Mouse (Mus musculus) stomach, embryonic 15.5 days (tissue): Measurements from ENCODE around the gene Pnldc1. TPM values are rescaled to one million over a fixed set of nuclear protein-coding genes. Genes with fewer than 3 reads are reported as not detected.
"Not testable (repeated sequence)": the region's sequence is repeated elsewhere in the genome, so short reads cannot be mapped to it uniquely, and the experiment has no call there.

ENCODE experiments used
- ATAC-seq: fragments of 200-750 bp; cut with Nextera tagmentation; 2 replicates; pipeline ENCODE4 v1.8.0; 2017; ENCODE audit warnings: low read depth, moderate number of reproducible peaks, moderate TSS enrichment; ENCODE audit not compliant: insufficient read depth, low FRiP score
- H3K27ac ChIP-seq: fragments of 300-500 bp; sonication (generic); 2 replicates; pipeline ENCODE4 v1.5.1; 2015; ENCODE audit warnings: mild to moderate bottlenecking, inconsistent platforms
- H3K27me3 ChIP-seq: fragments of 300-500 bp; sonication (generic); replicated peaks from 2 replicates; pipeline ENCODE4 v1.6.1; 2015; ENCODE audit warnings: inconsistent platforms
- H3K36me3 ChIP-seq: fragments of 300-500 bp; sonication (generic); 2 replicates; pipeline ENCODE4 v1.6.1; 2015; ENCODE audit warnings: inconsistent platforms
- H3K4me1 ChIP-seq: fragments of 300-500 bp; sonication (generic); 2 replicates; pipeline ENCODE4 v1.6.1; 2015; ENCODE audit warnings: inconsistent platforms
- H3K4me2 ChIP-seq: fragments of 300-500 bp; sonication (generic); 2 replicates; pipeline ENCODE4 v1.6.1; 2015; ENCODE audit warnings: mild to moderate bottlenecking, inconsistent platforms
- H3K4me3 ChIP-seq: fragments of 300-500 bp; sonication (generic); replicated peaks from 2 replicates; pipeline ENCODE4 v1.5.1; 2015; ENCODE audit warnings: inconsistent platforms
- H3K9ac ChIP-seq: fragments of 300-500 bp; sonication (generic); 2 replicates; pipeline ENCODE4 v1.6.1; 2015; ENCODE audit warnings: inconsistent platforms
- H3K9me3 ChIP-seq: fragments of 300-500 bp; sonication (generic); 2 replicates; pipeline ENCODE4 v1.6.1; 2016; ENCODE audit warnings: inconsistent platforms
- WGBS: fragments of 180-500 bp; shearing (Covaris S2); methylation state at CpG from one replicate; pipeline ENCODE4 v1.1.7; 2015; 5-methylcytosine and 5-hydroxymethylcytosine counted together
- polyA plus RNA-seq: library from polyadenylated mRNA; unstranded; fragments of >200 nt; fragmentation: Nextera tagmentation; extraction: Ambion mirVana; gene quantifications from 2 replicates; pipeline ENCODE4 v1.2.1, GENCODE M21; 2015

The Pnldc1 gene
- polyA plus RNA-seq, 1 experiment from 2014 or later = 1.3 TPM

- H3K9me3 ChIP-seq = no peaks in the 10 kb centered on the region
- H3K4me3 ChIP-seq = no peak overlapping the region
- H3K27me3 ChIP-seq = no peaks in the 10 kb centered on the region
- peak overlapping the region; percentile 32; the same call in 1 of the 2 replicates for H3K27ac ChIP-seq
- H3K4me1 ChIP-seq = 0 out of 2 replicates have a peak, but pooled peaks cover 2% of the 10 kb centered on the region
- H3K9ac ChIP-seq = no peak overlapping the region
- 58% methylated on average over 11 of the region's 12 CpGs for WGBS
- no peak for ATAC-seq
- H3K36me3 ChIP-seq = peaks cover 12% of the 10 kb centered on the region
- H3K4me2 ChIP-seq = no peak overlapping the region
Observed at GRCm38 (mm10) chr17:12903372-12904333, 6.4 kb downstream of the Pnldc1 start.

- no peak overlapping the region for H3K27ac ChIP-seq
- H3K4me3 ChIP-seq = no peak overlapping the region
- H3K36me3 ChIP-seq = peaks cover 12% of the 10 kb centered on the region
- 0 out of 2 replicates have a peak, but pooled peaks cover 2% of the 10 kb centered on the region for H3K4me1 ChIP-seq
- no peak overlapping the region for H3K9ac ChIP-seq
- 89% methylated on average over 6 of the region's 6 CpGs for WGBS
- ATAC-seq = no peak
- H3K4me2 ChIP-seq = no peak overlapping the region
- H3K27me3 ChIP-seq = no peaks in the 10 kb centered on the region
- no peaks in the 10 kb centered on the region for H3K9me3 ChIP-seq
Observed at GRCm38 (mm10) chr17:12902291-12902690, 7.7 kb downstream of the Pnldc1 start.

DNA sequence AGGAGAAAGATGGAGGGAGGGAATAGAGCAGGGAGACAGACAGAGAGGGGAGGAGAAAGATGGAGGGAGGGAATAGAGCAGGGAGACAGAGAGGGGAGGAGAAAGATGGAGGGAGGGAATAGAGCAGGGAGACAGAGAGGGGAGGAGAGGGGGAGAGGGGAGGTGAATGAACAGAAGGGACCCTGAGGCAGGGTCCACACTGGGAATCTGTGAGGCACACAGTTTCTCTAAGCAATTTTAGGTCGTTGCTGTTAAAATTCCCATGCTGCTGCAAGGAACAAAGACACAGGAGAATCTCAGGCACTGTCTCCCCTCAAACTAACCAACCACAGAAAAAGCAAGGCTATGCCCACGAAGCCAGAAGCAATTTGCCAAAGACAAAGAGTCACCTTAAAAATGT is 11.4 kb downstream of the Pnldc1 start:
- H3K4me1 ChIP-seq, H3K4me3 ChIP-seq, H3K9ac ChIP-seq, H3K4me2 ChIP-seq, ATAC-seq, H3K27me3 ChIP-seq, H3K9me3 ChIP-seq: not testable (repeated sequence)
- Histone ChIP-seq H3K36me3 (peaks cover 12% of the 10 kb centered on the region; the same call in 1 of the 2 replicates), H3K27ac (peak overlapping the region; percentile 11; the same call in 1 of the 2 replicates)
- WGBS = 31% methylated on average over 2 of the region's 2 CpGs

DNA sequence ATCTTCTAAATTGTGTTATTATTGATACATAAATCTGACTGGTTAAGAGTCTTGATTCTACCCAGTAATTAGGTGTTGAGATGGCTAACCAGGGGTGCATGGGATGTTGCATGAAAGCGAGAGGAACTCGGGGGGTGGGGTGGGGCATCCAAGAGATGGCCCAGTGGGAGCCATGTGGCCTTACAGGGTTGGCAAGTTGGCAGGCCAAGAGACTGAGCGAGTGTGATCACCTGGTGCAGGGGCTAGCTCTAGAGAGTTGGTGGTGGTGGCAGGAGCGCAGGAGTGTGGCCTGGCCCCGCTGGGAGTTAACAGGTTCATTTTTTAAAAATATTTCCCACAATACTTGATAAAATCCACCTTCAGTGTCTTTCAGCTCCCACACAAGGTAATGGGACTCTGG is 12.4 kb downstream of the Pnldc1 start:
- no peaks in the 10 kb centered on the region for H3K27me3 ChIP-seq
- H3K4me2 ChIP-seq = no peak overlapping the region
- no peak overlapping the region for H3K9ac ChIP-seq
- WGBS = 75% methylated on average over 5 of the region's 5 CpGs
- H3K4me1 ChIP-seq = no peaks in the 10 kb centered on the region
- no peaks in the 10 kb centered on the region for H3K9me3 ChIP-seq
- no peak overlapping the region for H3K4me3 ChIP-seq
- no peak for ATAC-seq
- H3K27ac ChIP-seq = no peak overlapping the region
- peaks cover 9% of the 10 kb centered on the region; the same call in 1 of the 2 replicates for H3K36me3 ChIP-seq

GRCm38 (mm10) chr17:12892033-12892432 is 18.0 kb downstream of the Pnldc1 start:
- WGBS = 86% methylated on average over 9 of the region's 9 CpGs

GRCm38 (mm10) chr17:12891054-12891453 is 19.0 kb downstream of the Pnldc1 start:
- no peak overlapping the region for H3K4me3 ChIP-seq
- no peaks in the 10 kb centered on the region for H3K27me3 ChIP-seq
- WGBS = 93% methylated on average over 4 of the region's 4 CpGs
- H3K9me3 ChIP-seq = no peaks in the 10 kb centered on the region
- H3K4me2 ChIP-seq = no peak overlapping the region
- no peaks in the 10 kb centered on the region for H3K36me3 ChIP-seq
- ATAC-seq = no peak
- H3K9ac ChIP-seq = no peak overlapping the region
- peaks cover 3% of the 10 kb centered on the region; the same call in 1 of the 2 replicates for H3K4me1 ChIP-seq
- H3K27ac ChIP-seq = no peak overlapping the region

More at GRCm38 (mm10) chr17:12892033-12892432, 18.0 kb downstream of the Pnldc1 start:
- H3K9me3 ChIP-seq = no peaks in the 10 kb centered on the region
- H3K27me3 ChIP-seq = no peaks in the 10 kb centered on the region
- no peak overlapping the region for H3K27ac ChIP-seq
- no peaks in the 10 kb centered on the region for H3K36me3 ChIP-seq
- H3K4me2 ChIP-seq = no peak overlapping the region
- 0 out of 2 replicates have a peak, but pooled peaks cover 3% of the 10 kb centered on the region for H3K4me1 ChIP-seq
- no peak overlapping the region for H3K4me3 ChIP-seq
- H3K9ac ChIP-seq = no peak overlapping the region
- ATAC-seq = no peak

DNA sequence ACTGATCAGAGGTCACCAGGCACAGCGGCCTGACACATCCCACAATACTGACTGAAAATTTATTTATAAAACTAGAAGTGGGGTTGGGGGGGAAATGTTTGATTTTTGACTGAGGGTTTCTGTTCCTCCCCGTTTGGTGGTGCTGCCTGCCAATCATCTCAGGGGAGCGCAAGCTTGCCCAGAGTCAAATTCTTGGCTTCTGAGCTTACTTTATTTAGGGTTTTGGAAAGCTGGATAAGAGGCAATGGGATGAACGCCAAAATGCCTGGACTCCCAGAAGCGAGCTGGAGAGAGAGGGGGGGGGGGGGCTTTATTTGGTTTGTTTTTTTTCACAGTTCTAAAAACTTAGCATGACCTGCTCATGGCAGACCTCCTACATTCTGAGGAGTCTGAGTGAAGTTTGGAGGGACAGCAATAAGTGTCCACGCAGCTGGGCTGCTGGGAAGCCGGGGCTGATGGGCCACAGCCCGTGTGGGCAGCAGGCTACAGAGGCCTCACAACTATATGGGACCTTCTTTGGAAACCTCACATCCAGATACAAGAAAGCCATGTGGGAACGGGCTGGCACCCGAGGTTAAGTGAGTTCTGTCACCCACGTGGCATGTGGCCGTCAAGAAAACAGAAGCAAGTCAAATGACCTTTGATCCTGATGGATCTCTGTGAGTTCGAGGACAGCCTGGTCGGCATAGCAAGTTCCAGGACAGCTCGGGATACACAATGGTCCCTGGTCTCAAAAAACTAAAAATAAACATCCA is 22.8 kb downstream of the Pnldc1 start:
- H3K27ac ChIP-seq = no peak overlapping the region
- H3K27me3 ChIP-seq = no peaks in the 10 kb centered on the region
- H3K9me3 ChIP-seq = no peaks in the 10 kb centered on the region
- no peak for ATAC-seq
- 62% methylated on average over 15 of the region's 15 CpGs for WGBS
- no peak overlapping the region for H3K4me3 ChIP-seq
- no peaks in the 10 kb centered on the region for H3K36me3 ChIP-seq
- H3K4me1 ChIP-seq = peaks cover 3% of the 10 kb centered on the region; the same call in 1 of the 2 replicates
- H3K4me2 ChIP-seq = no peak overlapping the region
- H3K9ac ChIP-seq = no peak overlapping the region

DNA sequence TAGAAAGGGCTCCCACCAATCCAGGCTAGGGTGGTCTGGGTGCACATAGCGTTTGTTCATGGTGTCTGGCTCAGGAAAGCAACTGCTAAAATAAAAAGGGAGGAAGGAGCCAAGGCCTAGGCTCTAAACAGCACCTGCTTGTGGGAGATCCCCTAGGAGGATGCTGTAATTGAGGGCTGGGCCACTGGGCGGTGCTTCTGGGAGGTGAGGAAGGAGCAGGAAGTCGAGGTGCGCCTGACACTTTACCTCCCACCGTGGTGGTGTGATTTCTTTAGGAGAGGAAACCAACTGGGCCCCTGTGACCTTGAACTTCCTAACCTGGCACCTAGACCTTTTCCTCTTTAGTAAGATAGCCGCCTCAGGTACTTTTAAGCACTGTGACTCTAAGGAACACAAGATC is 23.4 kb downstream of the Pnldc1 start:
- no peak for ATAC-seq
- no peaks in the 10 kb centered on the region for H3K36me3 ChIP-seq
- H3K9me3 ChIP-seq = no peaks in the 10 kb centered on the region
- H3K4me3 ChIP-seq = no peak overlapping the region
- no peak overlapping the region for H3K4me2 ChIP-seq
- H3K4me1 ChIP-seq = peaks cover 3% of the 10 kb centered on the region; the same call in 1 of the 2 replicates
- H3K9ac ChIP-seq = no peak overlapping the region
- 38% methylated on average over 6 of the region's 6 CpGs for WGBS
- no peaks in the 10 kb centered on the region for H3K27me3 ChIP-seq
- no peak overlapping the region for H3K27ac ChIP-seq

DNA sequence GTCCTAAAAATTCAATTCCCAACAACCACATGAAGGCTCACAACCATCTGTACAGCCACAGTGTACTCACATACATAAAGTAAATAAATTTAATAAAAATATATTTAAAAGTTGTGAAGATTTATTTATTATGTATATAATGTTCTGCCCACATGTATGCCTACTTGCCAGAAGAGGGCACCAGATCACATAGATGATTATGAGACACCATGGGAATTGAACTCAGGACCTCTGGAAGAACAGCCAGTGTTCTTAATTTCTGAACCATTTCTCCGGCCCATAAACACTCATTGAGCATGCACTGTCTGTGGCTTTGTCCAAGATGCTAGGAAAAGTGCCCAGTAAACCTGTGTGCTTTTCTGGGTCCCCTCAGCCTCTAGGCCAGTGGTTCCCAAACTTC is 28.8 kb downstream of the Pnldc1 start:
- H3K27ac ChIP-seq = no peak overlapping the region
- no peak overlapping the region for H3K4me3 ChIP-seq
- no peak overlapping the region for H3K9ac ChIP-seq
- ATAC-seq = no peak
- H3K36me3 ChIP-seq = no peaks in the 10 kb centered on the region
- no peak overlapping the region for H3K4me2 ChIP-seq
- H3K4me1 ChIP-seq = no peaks in the 10 kb centered on the region
- WGBS = 79% methylated on average over 1 of the region's 1 CpGs
- no peaks in the 10 kb centered on the region for H3K27me3 ChIP-seq
- H3K9me3 ChIP-seq = no peaks in the 10 kb centered on the region

GRCm38 (mm10) chr17:12880178-12880577 is 29.9 kb downstream of the Pnldc1 start:
- 4% methylated on average over 14 of the region's 14 CpGs for WGBS
- Histone ChIP-seq H3K27ac (no peak overlapping the region), H3K36me3 (no peaks in the 10 kb centered on the region), H3K4me2 (peak overlapping the region; percentile 43), H3K9ac (no peak overlapping the region), H3K4me1 (no peaks in the 10 kb centered on the region), H3K27me3 (no peaks in the 10 kb centered on the region), H3K4me3 (no peak overlapping the region; the same call in 1 of the 2 replicates), H3K9me3 (no peaks in the 10 kb centered on the region)
- peak; percentile 50; the same call in 1 of the 2 replicates for ATAC-seq

DNA sequence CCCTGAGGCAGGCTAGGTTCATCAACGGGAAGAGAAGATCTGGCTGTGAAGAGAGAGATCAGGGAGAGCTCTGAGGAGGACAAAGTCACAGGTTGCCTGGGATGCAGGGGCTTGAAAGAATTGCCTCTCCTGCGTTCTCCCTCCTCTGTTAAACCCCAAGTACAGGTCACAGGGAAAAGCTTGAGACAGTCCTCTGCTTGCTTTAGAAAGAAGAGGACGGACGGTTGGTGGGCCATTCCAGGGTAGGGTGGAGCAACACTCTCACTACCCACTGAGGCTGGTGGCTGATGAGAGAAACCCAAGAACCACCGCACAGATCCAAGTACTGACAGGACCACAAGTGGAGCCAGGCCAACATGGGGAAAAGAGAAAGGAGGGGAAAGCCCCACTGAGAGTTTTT is 34.3 kb downstream of the Pnldc1 start, which contains the start of gene Mrgprh:
Gene Mrgprh (plus strand): TSS at position 301 of the 400 bp plus-strand sequence.
- Histone ChIP-seq H3K4me2 (no peak within 1 kb of the TSS), H3K27ac (no peak within 1 kb of the TSS), H3K9ac (no peak within 1 kb of the TSS), H3K27me3 (no peaks in the 10 kb centered on the region), H3K4me3 (no peak within 1 kb of the TSS), H3K4me1 (no peaks in the 10 kb centered on the region), H3K36me3 (no peaks in the 10 kb centered on the region), H3K9me3 (no peaks in the 10 kb centered on the region)
- ATAC-seq = no peak
- WGBS = 74% methylated on average over 5 of the region's 5 CpGs
